Mouse (Mus musculus) neural tube, embryonic 15.5 days (tissue): ENCODE data around the gene Phykpl. TPM values are rescaled to one million over a fixed set of nuclear protein-coding genes. Genes with fewer than 3 reads are reported as not detected.

ENCODE experiments used
- ATAC-seq: fragments of 200-750 bp; cut with Nextera tagmentation; 2 replicates; pipeline ENCODE4 v1.8.0; 2017; ENCODE audit warnings: mild to moderate bottlenecking, moderate TSS enrichment, moderate library complexity; ENCODE audit not compliant: low FRiP score
- H3K27ac ChIP-seq: fragments of 300-500 bp; sonication (generic); replicated peaks from 2 replicates; pipeline ENCODE4 v1.5.1; 2015; ENCODE audit warnings: mild to moderate bottlenecking, inconsistent platforms
- H3K27me3 ChIP-seq: fragments of 300-500 bp; sonication (generic); replicated peaks from 2 replicates; pipeline ENCODE4 v1.6.1; 2015; ENCODE audit warnings: inconsistent platforms
- H3K36me3 ChIP-seq: fragments of 300-500 bp; sonication (generic); 2 replicates; pipeline ENCODE4 v1.6.1; 2015; ENCODE audit warnings: inconsistent platforms
- H3K4me1 ChIP-seq: fragments of 300-500 bp; sonication (generic); 2 replicates; pipeline ENCODE4 v1.6.1; 2015; ENCODE audit warnings: inconsistent platforms
- H3K4me2 ChIP-seq: fragments of 300-500 bp; sonication (generic); 2 replicates; pipeline ENCODE4 v1.6.1; 2015; ENCODE audit warnings: inconsistent platforms, mild to moderate bottlenecking, moderate library complexity
- H3K4me3 ChIP-seq: fragments of 300-500 bp; sonication (generic); replicated peaks from 2 replicates; pipeline ENCODE4 v1.5.1; 2015; ENCODE audit warnings: mild to moderate bottlenecking, inconsistent platforms
- H3K9ac ChIP-seq: fragments of 300-500 bp; sonication (generic); replicated peaks from 2 replicates; pipeline ENCODE4 v1.6.1; 2015; ENCODE audit warnings: mild to moderate bottlenecking, inconsistent platforms
- H3K9me3 ChIP-seq: fragments of 300-500 bp; sonication (generic); replicated peaks from 2 replicates; pipeline ENCODE4 v1.6.1; 2016; ENCODE audit warnings: inconsistent platforms
- WGBS: fragments of 180-500 bp; shearing (Covaris S2); methylation state at CpG from one replicate; pipeline ENCODE4 v1.1.7; 2015; ENCODE audit warnings: mixed read lengths; 5-methylcytosine and 5-hydroxymethylcytosine counted together
- polyA plus RNA-seq: library from polyadenylated mRNA; unstranded; fragments of >200 nt; fragmentation: Nextera tagmentation; extraction: Ambion mirVana; gene quantifications from 2 replicates; pipeline ENCODE4 v1.2.1, GENCODE M21; 2015

Gene Phykpl
- polyA plus RNA-seq, 1 experiment from 2014 or later, result 8.1 TPM

DNA sequence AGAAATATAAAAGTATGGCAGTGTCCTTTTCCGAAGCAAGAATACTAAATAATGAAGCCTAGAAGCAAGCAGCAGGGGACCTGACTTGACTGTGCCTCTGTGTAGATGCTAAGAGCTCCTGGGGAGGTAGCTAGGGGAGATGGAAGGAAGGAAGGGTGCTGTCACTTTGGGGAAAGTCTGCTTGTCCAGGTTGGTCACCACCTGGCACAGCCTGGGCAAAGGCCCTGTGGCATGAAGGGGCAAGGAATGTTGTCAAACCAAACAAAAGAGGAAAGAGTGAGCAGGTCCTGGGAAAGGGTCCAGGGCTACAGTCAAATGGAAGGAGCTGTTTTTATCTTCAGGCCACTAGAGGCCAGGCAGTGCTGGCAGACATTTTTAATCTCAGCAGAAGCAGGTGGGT, 2.5 kb downstream of the Phykpl start:
- Histone ChIP-seq H3K9me3 (no peaks in the 10 kb centered on the region), H3K36me3 (peaks cover 48% of the 10 kb centered on the region), H3K4me1 (peaks cover 20% of the 10 kb centered on the region), H3K4me3 (no peak overlapping the region), H3K27ac (no peak overlapping the region), H3K27me3 (no peaks in the 10 kb centered on the region), H3K9ac (no peak overlapping the region), H3K4me2 (no peak overlapping the region)
- ATAC-seq, result no peak
- 92% methylated on average over 1 of the region's 1 CpGs for WGBS

DNA sequence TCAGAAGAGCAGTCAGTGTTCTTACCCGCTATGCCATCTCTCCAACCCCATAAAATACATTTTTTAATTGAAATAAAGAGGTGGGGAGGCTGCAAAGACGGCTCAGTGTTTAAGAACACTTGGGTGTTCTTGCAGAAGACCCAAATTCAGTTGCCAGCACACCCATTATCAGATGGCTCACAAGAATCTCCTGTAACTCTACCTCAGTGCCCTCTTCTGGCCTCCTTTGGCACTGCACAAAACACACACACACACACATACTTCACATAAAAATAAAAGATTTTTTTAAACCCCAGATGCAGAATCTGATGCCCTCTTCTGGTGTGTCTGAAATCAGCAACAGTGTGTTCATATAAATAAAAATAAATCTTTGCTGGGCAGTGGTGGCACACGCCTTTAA, 4.3 kb downstream of the Phykpl start:
- 95% methylated on average over 3 of the region's 3 CpGs for WGBS
- Histone ChIP-seq H3K36me3 (peaks cover 66% of the 10 kb centered on the region), H3K4me3 (no peak overlapping the region), H3K27ac (no peak overlapping the region), H3K9ac (no peak overlapping the region), H3K9me3 (no peaks in the 10 kb centered on the region), H3K4me2 (no peak overlapping the region), H3K4me1 (peaks cover 19% of the 10 kb centered on the region), H3K27me3 (no peaks in the 10 kb centered on the region)
- no peak for ATAC-seq

DNA sequence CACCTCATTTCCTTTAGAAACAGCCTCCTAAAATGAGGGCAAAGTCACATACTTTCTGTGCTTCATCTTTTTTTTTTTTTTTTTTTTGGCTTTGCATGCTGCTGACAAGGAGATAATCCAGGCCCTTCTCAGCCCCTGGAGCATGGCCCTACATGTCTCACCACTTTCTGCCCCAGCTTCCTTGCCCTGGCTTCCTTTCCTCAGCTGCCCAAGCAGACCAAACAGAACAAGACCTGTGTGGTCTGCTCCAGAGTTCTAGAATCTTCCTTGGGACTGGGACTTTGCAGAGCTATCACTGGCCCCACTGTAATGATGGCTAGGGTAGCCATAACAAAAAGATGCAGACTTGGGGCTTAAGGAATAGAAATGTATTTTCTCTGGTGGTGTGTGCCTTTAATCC, 5.4 kb downstream of the Phykpl start:
- peaks cover 73% of the 10 kb centered on the region for H3K36me3 ChIP-seq
- no peak for ATAC-seq
- no peaks in the 10 kb centered on the region for H3K27me3 ChIP-seq

DNA sequence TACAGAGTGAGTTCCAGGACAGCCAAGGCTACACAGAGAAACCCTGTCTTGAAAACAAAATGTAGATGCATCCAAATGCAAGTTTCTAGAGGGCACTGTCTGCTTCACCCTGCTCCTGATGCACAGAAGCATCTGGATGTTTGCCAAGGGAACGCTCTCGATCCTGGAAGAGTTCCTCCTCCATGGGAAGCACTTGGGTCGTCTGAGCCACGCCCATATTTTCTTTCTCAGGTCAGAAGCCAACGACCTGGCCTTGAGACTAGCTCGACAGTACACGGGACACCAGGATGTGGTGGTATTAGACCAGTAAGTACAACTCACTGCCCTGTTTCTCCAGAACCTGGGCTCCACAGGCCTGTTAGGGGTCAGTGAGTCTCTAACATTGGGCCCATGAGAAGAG, 6.6 kb downstream of the Phykpl start:
- Histone ChIP-seq H3K9me3 (no peaks in the 10 kb centered on the region), H3K9ac (no peak overlapping the region), H3K27ac (no peak overlapping the region), H3K4me3 (no peak overlapping the region), H3K27me3 (no peaks in the 10 kb centered on the region), H3K4me2 (no peak overlapping the region), H3K36me3 (peaks cover 85% of the 10 kb centered on the region), H3K4me1 (peaks cover under 1% of the 10 kb centered on the region; the same call in 1 of the 2 replicates)
- ATAC-seq, result no peak
- WGBS, result 82% methylated on average over 7 of the region's 7 CpGs

More for the DNA sequence above, 5.4 kb downstream of the Phykpl start:
- no peak overlapping the region for H3K4me3 ChIP-seq
- no peak overlapping the region for H3K9ac ChIP-seq
- H3K9me3 ChIP-seq, result no peaks in the 10 kb centered on the region
- no peak overlapping the region for H3K4me2 ChIP-seq
- peaks cover 12% of the 10 kb centered on the region for H3K4me1 ChIP-seq
- H3K27ac ChIP-seq, result no peak overlapping the region

DNA sequence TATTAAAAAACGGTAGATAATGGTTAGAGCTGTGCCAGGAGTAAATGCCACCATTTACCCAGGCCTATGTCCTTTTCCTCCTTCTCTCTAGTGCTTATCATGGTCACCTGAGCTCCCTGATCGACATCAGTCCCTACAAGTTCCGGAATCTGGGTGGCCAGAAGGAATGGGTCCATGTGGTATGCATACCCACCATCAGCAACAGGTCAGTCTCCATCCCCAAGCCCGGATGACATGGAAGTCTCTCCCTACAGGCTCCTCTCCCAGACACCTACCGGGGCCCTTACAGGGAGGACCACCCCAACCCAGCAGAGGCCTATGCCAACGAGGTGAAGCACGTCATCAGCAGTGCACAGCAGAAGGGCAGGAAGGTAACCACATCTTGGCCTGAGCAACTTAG, 7.4 kb downstream of the Phykpl start:
- no peak for ATAC-seq

DNA sequence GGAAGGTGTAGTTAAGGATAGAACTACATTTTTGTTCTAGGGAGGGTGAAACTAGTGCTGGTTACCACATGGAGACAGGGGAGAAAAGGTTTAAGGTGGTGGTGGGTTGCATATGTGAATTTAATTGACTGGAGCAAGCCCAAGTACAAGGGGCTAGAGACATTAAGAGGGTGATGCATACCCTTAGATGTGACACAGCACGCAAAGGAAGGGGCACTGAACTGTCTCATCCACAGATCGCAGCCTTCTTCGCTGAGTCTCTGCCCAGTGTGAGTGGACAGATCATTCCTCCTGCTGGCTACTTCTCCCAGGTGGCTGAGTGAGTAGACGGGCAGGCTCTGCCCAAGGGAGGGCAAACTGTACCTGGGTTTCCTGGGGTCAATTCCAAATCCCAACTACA, 8.8 kb downstream of the Phykpl start:
- Histone ChIP-seq H3K9ac (no peak overlapping the region), H3K4me1 (no peaks in the 10 kb centered on the region), H3K4me3 (no peak overlapping the region), H3K36me3 (peaks cover 90% of the 10 kb centered on the region), H3K4me2 (no peak overlapping the region), H3K27me3 (no peaks in the 10 kb centered on the region), H3K9me3 (no peaks in the 10 kb centered on the region), H3K27ac (no peak overlapping the region)
- no peak for ATAC-seq
- WGBS, result 93% methylated on average over 4 of the region's 4 CpGs

More for the DNA sequence above, 7.4 kb downstream of the Phykpl start:
- no peaks in the 10 kb centered on the region for H3K27me3 ChIP-seq
- no peaks in the 10 kb centered on the region for H3K4me1 ChIP-seq
- H3K27ac ChIP-seq, result no peak overlapping the region
- no peak overlapping the region for H3K9ac ChIP-seq
- H3K9me3 ChIP-seq, result no peaks in the 10 kb centered on the region
- no peak overlapping the region for H3K4me3 ChIP-seq
- 95% methylated on average over 7 of the region's 7 CpGs for WGBS
- H3K36me3 ChIP-seq, result peaks cover 90% of the 10 kb centered on the region
- H3K4me2 ChIP-seq, result no peak overlapping the region

DNA sequence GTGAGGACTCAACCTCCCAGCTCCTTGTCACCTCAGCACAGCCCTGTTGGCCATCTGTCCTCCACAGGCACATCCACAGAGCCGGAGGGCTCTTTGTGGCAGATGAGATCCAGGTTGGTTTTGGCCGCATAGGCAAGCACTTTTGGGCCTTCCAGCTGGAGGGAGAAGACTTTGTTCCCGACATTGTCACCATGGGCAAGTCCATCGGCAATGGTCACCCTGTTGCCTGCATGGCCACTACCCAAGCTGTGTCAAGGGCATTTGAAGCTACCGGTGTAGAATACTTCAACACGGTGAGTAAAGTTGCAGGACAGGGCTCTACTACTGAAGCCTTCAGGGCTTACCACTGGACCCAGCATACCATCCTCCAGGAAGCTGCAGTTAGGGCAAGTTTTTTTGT, 9.3 kb downstream of the Phykpl start:
- no peak overlapping the region for H3K4me2 ChIP-seq
- no peak for ATAC-seq
- H3K9me3 ChIP-seq, result no peaks in the 10 kb centered on the region
- H3K27me3 ChIP-seq, result no peaks in the 10 kb centered on the region
- H3K9ac ChIP-seq, result no peak overlapping the region
- no peak overlapping the region for H3K27ac ChIP-seq
- no peaks in the 10 kb centered on the region for H3K4me1 ChIP-seq
- WGBS, result 93% methylated on average over 6 of the region's 6 CpGs
- H3K36me3 ChIP-seq, result peaks cover 90% of the 10 kb centered on the region
- H3K4me3 ChIP-seq, result no peak overlapping the region

DNA sequence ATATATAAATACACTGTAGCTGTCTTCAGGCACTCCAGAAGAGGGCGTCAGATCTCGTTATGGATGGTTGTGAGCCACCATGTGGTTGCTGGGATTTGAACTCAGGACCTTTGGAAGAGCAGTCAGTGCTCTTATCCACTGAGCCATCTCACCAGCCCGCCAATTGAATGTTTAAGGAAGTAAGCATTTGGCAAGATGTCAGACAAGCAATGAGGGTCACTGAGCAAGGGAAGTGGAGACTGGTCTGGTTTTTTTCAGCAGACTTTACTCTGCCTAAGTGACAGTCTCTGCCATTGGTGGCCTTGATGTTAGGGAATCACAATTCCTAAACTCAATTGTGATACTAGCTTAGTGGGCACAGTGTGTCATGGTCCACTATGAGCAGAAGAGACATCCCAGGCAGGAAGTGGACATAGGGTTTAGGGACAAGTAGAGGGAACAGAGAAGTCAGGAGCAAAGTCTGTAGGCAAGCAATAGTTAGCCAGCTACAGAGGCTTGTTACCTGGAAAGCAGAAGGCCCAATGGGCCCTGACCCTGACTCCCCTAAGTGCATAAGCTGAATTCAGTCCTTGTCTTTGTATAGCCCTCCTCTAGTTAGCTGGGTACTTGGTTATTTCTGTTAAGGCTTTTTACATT, 10.3 kb downstream of the Phykpl start:
- no peak overlapping the region for H3K4me3 ChIP-seq
- no peak overlapping the region for H3K9ac ChIP-seq
- H3K27me3 ChIP-seq, result no peaks in the 10 kb centered on the region
- H3K4me2 ChIP-seq, result no peak overlapping the region
- no peak overlapping the region for H3K27ac ChIP-seq
- 88% methylated on average over 3 of the region's 3 CpGs for WGBS
- H3K4me1 ChIP-seq, result no peaks in the 10 kb centered on the region
- no peak for ATAC-seq
- H3K9me3 ChIP-seq, result no peaks in the 10 kb centered on the region
- H3K36me3 ChIP-seq, result peaks cover 92% of the 10 kb centered on the region

DNA sequence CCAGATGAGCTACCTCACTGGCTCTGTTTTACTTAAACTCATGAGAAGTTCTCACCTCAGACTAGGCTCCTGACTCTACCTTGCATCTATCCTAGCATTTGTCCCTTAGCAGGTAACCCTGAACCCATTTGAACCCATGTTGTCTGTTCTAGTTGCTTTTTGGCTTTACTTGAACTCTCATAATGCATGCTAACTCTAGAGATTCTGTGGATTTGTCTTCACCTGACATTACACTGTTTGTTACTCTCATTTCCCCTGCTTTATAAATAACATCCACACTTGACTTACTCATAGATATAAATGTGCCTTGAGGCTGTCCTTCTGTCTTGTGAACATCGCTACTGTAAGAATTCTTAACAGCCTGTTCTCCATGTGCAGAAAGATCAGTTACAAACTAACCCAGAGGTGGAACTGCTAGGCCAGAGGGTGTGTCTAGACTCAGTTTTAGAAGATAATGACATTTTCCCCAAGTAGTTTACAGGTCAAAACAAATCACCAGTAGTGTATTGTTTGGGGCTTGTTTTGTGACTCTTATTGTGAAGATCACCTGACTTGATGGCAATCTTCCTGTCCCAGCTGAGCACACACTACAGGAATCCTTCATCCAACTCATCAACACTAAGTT, 11.0 kb downstream of the Phykpl start:
- no peak overlapping the region for H3K27ac ChIP-seq
- no peak for ATAC-seq
- WGBS, result 85% methylated on average over 1 of the region's 1 CpGs

DNA sequence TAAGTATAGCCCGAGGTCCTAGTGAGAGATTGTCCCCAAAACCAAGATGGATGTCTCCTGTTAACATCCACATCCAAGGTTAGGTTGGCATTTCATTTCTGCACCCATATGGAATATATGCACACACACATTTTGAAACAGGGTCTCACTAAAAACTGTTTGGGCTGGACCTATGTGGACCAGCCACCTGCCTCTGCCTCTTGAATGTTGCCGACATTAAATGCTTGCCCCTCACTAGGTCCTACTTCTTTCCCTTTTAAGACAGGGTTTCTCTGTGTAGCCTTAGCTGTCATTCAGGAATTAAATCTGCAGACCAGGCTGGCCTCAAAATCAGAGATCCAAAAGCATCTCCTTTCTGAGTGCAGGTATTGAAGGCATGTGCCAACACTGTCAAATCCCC, 13.0 kb downstream of the Phykpl start:
- Histone ChIP-seq H3K9ac (no peak overlapping the region), H3K4me3 (no peak overlapping the region), H3K27me3 (no peaks in the 10 kb centered on the region), H3K4me2 (no peak overlapping the region), H3K36me3 (peaks cover 96% of the 10 kb centered on the region), H3K4me1 (peaks cover 14% of the 10 kb centered on the region), H3K9me3 (no peaks in the 10 kb centered on the region), H3K27ac (no peak overlapping the region)
- ATAC-seq, result no peak
- 83% methylated on average over 2 of the region's 2 CpGs for WGBS

More for the DNA sequence above, 11.0 kb downstream of the Phykpl start:
- Histone ChIP-seq H3K9ac (no peak overlapping the region), H3K4me3 (no peak overlapping the region), H3K4me2 (no peak overlapping the region), H3K36me3 (peaks cover 94% of the 10 kb centered on the region), H3K4me1 (no peaks in the 10 kb centered on the region), H3K9me3 (no peaks in the 10 kb centered on the region), H3K27me3 (no peaks in the 10 kb centered on the region)

DNA sequence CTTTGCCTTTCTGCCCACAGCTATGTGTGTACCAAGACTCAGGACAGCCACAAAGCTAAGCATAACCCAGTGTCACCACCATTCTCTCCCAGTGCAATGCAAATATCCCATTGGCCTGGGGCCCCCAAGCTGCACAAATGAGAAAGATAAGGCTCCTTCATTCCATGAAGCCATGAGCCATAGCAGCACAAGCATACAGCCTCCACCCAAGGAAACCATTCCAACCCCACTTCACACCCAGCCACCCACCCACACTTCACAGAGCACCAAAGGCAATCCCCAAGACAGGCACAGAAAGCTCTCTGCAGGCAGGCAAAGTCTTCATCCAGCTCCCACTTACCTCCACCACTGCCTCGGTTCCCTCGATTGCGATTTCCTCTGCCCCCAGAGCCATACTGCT, 17.7 kb downstream of the Phykpl start:
- no peaks in the 10 kb centered on the region for H3K27me3 ChIP-seq
- no peak for ATAC-seq
- 96% methylated on average over 3 of the region's 3 CpGs for whole genome bisulfite sequencing
- no peak overlapping the region for H3K4me3 ChIP-seq
- H3K9me3 ChIP-seq, result no peaks in the 10 kb centered on the region
- H3K4me2 ChIP-seq, result no peak overlapping the region
- H3K36me3 ChIP-seq, result peaks cover 76% of the 10 kb centered on the region
- peaks cover 45% of the 10 kb centered on the region for H3K4me1 ChIP-seq
- H3K9ac ChIP-seq, result no peak overlapping the region
- H3K27ac ChIP-seq, result no peak overlapping the region

DNA sequence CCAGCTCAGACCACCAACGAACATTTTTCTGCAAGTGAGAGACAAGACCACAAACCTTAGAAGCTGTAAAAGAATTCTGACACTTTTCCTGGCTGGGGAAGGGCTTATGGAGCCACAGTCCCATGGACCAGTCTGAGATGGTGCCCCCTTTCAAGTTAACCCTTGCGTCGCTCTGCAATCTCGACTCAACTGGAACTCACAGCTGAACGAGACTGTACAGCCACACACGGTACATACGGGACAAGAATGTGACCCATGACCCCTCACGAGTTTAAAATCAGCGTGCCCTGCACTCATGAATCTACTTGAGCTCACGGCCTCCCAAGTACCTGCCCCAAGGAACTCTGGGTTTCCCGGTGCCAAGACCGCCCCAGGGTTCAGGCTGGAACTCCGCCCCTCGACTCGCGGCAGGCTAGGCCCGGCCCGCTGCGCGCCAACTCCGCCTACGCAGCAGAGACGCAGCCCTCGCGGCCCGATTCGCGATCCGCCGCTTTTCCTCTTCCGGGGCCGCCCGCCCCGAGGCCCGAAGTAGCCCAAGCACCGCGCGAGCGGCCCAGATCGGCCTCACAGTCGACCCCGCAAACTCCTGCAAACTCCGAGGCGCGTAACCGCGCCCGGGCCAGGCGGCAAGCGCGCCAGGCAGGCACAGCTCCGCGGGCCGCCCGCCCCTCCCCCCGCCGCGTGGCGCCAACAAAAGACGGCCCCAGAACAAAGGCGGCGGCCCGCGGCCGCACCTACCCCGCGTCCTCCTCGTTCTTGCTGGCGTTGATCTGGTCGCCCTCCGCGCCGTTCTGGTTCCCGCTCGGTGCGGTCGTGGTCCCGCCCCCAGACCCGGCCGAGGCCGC, 21.3 kb downstream of the Phykpl start:
- Histone ChIP-seq H3K4me3 (peak overlapping the region; percentile 94), H3K9me3 (no peaks in the 10 kb centered on the region), H3K27me3 (no peaks in the 10 kb centered on the region), H3K9ac (peak overlapping the region; percentile 98), H3K27ac (peak overlapping the region; percentile 95), H3K4me1 (peaks cover 49% of the 10 kb centered on the region), H3K4me2 (peak overlapping the region; percentile 91), H3K36me3 (peaks cover 40% of the 10 kb centered on the region)
- WGBS, result under 1% methylated on average over 78 of the region's 81 CpGs
- ATAC-seq, result peak; percentile 61
